Mouse (Mus musculus): Measurements from ENCODE around the gene Sfpq. TPM values are rescaled to one million over a fixed set of nuclear protein-coding genes. Genes with fewer than 3 reads are reported as not detected.
A peak's percentile ranks its signal among the peaks of the same experiment; 100 is the strongest.

Sfpq gene
- polyA plus RNA-seq, 1 experiment from 2014 or later, result 98.9 TPM

DNA sequence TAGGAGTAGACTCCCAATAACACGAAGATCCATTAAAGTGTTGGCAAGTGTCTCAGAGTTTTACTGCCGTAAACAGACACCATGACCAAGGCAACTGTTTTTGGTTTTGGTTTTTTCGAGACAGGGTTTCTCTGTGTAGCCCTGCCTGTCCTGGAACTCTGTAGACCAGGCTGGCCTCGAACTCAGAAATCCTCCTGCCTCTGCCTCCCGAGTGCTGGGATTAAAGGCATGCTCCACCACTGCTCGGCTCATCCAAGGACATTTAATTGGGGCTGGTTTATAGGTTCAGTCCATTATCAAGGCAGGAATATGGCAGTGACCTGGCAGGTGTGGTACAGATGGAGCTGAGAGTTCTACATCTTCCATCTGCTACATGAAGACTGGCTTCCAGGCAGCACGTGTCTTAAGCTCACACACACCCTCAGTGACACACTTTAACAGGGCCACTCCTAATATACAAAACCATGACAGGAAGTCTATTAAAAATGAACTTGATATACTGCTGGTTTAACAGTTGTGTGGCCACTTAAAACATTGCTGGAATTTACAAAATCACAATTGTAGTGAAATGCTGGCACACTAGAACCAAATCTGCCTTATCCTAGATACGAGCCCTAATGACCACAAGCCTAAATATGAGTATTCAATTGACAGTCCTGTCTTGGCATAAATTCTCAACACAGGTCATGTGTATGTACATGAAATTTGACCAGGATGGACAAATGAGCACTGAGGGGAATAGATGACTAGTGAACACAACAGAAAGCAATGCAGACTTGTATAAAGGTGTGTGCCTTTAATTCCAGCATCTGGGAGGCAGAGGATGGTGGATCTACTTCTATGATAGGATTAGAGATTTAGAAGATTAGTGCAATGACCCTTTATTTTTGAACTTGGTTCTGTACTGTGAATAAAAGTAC lies 17.0 kb downstream of the Sfpq start:
- Histone ChIP-seq H3K9me3 (no peaks in the 10 kb centered on the region), H3K4me1 (peaks cover 18% of the 10 kb centered on the region; the same call in 1 of the 2 replicates), H3K36me3 (peaks cover 78% of the 10 kb centered on the region), H3K27me3 (no peaks in the 10 kb centered on the region), H3K9ac (replicated peaks) (no peak overlapping the region), H3K4me3 (no peak overlapping the region), H3K27ac (replicated peaks) (no peak overlapping the region), H3K4me2 (replicated peaks) (no peak overlapping the region)
- 84% methylated on average over 8 of the region's 8 CpGs for WGBS
- ATAC-seq (replicated peaks), result no peak

DNA sequence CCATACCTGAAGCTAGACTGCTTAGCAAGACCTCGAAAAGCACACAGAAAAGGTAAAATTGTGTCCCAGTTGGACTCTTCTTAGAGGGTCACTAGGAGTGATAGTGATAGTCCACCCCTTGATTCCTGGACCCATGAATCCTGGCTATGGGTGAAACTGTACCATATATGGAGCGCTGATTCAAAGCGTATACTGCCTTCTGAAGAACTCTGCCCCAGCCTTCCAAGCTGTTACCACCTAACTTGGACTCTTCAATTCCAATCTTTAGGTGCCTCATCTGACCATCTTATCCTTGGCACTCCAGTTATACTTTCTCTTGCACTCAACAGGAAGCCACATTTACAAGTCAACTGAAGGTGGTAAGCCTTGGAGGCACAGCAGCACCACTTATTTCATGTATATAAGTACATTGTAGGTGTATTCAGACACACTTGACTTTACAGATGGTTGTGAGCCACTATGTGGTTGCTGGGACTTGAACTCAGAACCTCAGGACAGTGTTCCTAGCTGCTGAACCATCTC lies 17.8 kb downstream of the Sfpq start:
- H3K9me3 ChIP-seq, result no peaks in the 10 kb centered on the region
- H3K4me3 ChIP-seq, result no peak overlapping the region
- H3K4me2 ChIP-seq (replicated peaks), result no peak overlapping the region
- H3K27ac ChIP-seq (replicated peaks), result no peak overlapping the region
- H3K9ac ChIP-seq (replicated peaks), result no peak overlapping the region
- no peaks in the 10 kb centered on the region for H3K27me3 ChIP-seq
- ATAC-seq (replicated peaks), result no peak; the same call in 1 of the 2 replicates
- 96% methylated on average over 3 of the region's 3 CpGs for WGBS
- H3K36me3 ChIP-seq, result peaks cover 70% of the 10 kb centered on the region
- peaks cover 11% of the 10 kb centered on the region; the same call in 1 of the 2 replicates for H3K4me1 ChIP-seq

DNA sequence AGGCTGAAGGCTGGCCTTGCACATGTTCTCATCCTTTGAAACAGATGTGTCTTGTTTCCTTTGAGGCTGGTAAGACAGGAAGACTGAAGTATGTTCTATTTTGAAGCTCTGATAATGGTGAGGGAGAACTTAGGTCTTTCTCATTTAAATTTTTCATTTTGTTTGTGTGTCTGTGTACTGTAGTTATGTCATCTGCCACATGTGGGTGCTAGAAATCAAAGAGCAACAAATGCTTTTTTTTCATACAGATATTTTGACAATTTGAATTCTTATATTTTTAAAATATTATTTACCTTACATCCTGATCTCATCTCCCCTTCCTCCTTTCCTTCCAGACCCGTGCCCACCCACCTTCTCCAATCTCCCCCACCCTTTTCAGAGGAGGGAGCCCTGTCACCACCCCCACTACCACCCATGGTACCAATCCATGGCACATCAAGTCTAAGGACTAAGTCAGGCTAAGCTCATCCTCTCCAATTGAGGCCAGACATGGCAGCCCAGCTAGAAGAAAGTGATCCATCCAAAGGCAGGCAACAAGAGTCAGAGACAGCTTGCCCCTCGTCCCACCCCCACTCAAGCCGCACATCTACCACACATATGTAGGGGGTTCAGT lies 18.9 kb downstream of the Sfpq start:
- Histone ChIP-seq H3K4me1 (0 out of 2 replicates have a peak, but pooled peaks cover 2% of the 10 kb centered on the region), H3K9me3 (no peaks in the 10 kb centered on the region), H3K9ac (replicated peaks) (no peak overlapping the region), H3K27me3 (no peaks in the 10 kb centered on the region), H3K4me2 (replicated peaks) (no peak overlapping the region), H3K27ac (replicated peaks) (no peak overlapping the region), H3K36me3 (peaks cover 69% of the 10 kb centered on the region), H3K4me3 (no peak overlapping the region)
- ATAC-seq (replicated peaks), result no peak; the same call in 1 of the 2 replicates
- WGBS, result 82% methylated on average over 3 of the region's 3 CpGs

DNA sequence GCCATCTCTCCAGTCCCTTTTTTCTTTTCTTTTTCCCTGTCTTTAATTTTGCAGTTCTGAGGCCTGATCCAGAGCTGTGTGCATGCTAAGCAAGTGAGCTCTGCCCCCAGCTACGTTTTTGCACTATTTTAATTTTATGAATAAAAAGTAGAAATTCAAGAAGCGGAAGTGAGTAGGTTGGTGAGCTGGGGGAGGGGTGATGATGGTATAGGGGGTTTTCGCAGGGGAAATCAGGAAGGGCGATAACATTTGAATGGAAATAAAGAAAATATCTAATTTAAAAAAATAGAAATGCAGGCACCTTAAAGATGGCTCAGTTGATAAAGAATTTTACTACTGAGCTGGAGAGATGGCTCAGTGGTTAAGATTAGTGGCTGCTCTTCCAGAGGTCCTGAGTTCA lies 22.4 kb downstream of the Sfpq start:
- no peak overlapping the region for H3K4me2 ChIP-seq (replicated peaks)
- no peak overlapping the region for H3K4me3 ChIP-seq
- H3K36me3 ChIP-seq, result peaks cover 68% of the 10 kb centered on the region
- ATAC-seq (replicated peaks), result no peak
- 82% methylated on average over 4 of the region's 4 CpGs for WGBS
- no peaks in the 10 kb centered on the region for H3K4me1 ChIP-seq
- H3K9ac ChIP-seq (replicated peaks), result no peak overlapping the region
- H3K9me3 ChIP-seq, result no peaks in the 10 kb centered on the region
- no peaks in the 10 kb centered on the region for H3K27me3 ChIP-seq
- no peak overlapping the region for H3K27ac ChIP-seq (replicated peaks)

DNA sequence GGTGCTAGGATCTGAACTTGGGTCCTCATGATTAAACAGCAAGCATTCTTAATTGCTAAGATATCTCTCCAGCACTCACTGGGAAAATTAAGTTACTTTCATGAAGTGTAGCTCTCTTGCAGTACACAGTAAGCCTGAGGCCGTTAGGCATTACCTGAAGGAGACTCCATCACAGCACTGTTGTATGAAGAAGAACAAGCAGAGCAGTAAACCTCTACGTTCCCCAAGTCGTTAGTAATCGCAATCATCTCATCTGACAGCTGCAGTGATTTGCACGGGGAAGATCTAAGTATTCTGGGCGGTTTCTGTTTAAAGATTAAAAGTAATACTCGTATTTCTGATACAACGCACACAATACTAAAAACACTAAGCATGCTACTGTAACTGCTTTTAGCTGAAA lies 30.0 kb downstream of the Sfpq start:
- H3K36me3 ChIP-seq, result peaks cover 54% of the 10 kb centered on the region

DNA sequence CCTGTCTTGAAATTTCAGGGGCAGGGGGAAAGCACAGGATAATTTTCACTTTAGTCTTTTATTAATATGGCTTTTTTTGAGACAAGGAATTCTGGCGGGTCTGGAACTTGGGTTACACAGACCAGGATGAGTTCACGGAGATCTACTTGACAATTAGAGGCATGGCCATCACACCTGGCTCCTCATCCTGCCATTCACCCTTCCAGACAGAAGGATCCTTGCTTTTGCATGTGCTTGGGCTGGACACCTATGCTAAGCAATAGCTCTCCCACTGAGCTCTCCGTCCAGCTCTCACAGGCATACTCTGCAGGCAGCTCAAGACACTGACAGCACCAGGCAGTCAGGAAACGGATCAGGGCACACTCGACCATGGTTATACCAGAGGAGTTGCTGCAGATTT lies 31.9 kb downstream of the Sfpq start:
- H3K27ac ChIP-seq (replicated peaks), result no peak overlapping the region
- H3K9ac ChIP-seq (replicated peaks), result no peak overlapping the region
- H3K4me3 ChIP-seq, result no peak overlapping the region
- H3K36me3 ChIP-seq, result peaks cover 49% of the 10 kb centered on the region
- ATAC-seq (replicated peaks), result no peak
- 92% methylated on average over 5 of the region's 5 CpGs for WGBS
- H3K4me2 ChIP-seq (replicated peaks), result no peak overlapping the region
- no peaks in the 10 kb centered on the region for H3K27me3 ChIP-seq
- no peaks in the 10 kb centered on the region for H3K9me3 ChIP-seq
- H3K4me1 ChIP-seq, result no peaks in the 10 kb centered on the region

More for the DNA sequence above, 30.0 kb downstream of the Sfpq start:
- Histone ChIP-seq H3K9ac (replicated peaks) (no peak overlapping the region), H3K9me3 (no peaks in the 10 kb centered on the region), H3K4me2 (replicated peaks) (no peak overlapping the region), H3K4me3 (no peak overlapping the region), H3K27me3 (no peaks in the 10 kb centered on the region), H3K27ac (replicated peaks) (no peak overlapping the region), H3K4me1 (no peaks in the 10 kb centered on the region)
- WGBS, result 85% methylated on average over 8 of the region's 8 CpGs
- ATAC-seq (replicated peaks), result no peak

DNA sequence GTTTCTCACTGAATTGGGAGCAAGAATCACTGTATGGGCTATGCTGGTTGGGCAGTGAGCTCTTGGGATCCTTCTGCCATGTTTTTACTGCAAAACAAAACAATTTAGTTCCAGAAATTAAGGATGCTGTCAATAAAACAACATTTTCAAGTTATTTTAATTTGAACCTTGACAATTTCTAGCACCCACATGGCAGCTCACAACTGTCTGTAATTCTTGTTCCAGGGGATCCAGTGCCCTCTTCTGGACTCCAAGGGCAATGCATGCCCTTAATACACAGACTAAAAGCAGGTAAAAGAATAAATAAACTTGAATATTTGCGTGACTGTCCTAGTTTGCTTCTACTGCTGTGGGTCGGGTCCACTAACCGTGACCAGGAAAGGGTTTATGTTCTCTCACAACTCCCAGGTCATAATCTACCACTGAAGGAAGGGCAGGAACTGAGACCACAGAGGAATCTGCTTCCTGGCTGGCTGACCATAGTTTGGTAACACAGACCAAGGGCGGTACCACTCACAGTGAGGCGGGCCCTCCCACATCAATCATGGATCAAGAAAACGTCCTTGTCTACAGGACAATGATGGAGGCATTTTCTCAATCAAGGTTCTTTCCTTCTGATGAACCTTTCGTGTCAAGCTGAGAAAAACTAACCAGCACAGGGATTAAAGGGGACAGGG lies 33.5 kb downstream of the Sfpq start:
- Histone ChIP-seq H3K4me1 (peaks cover 1% of the 10 kb centered on the region; the same call in 1 of the 2 replicates), H3K36me3 (peaks cover 37% of the 10 kb centered on the region), H3K4me2 (replicated peaks) (no peak overlapping the region), H3K27me3 (no peaks in the 10 kb centered on the region), H3K4me3 (no peak overlapping the region), H3K9me3 (no peaks in the 10 kb centered on the region), H3K9ac (replicated peaks) (no peak overlapping the region), H3K27ac (replicated peaks) (no peak overlapping the region)
- ATAC-seq (replicated peaks), result no peak
- WGBS, result 78% methylated on average over 7 of the region's 7 CpGs

DNA sequence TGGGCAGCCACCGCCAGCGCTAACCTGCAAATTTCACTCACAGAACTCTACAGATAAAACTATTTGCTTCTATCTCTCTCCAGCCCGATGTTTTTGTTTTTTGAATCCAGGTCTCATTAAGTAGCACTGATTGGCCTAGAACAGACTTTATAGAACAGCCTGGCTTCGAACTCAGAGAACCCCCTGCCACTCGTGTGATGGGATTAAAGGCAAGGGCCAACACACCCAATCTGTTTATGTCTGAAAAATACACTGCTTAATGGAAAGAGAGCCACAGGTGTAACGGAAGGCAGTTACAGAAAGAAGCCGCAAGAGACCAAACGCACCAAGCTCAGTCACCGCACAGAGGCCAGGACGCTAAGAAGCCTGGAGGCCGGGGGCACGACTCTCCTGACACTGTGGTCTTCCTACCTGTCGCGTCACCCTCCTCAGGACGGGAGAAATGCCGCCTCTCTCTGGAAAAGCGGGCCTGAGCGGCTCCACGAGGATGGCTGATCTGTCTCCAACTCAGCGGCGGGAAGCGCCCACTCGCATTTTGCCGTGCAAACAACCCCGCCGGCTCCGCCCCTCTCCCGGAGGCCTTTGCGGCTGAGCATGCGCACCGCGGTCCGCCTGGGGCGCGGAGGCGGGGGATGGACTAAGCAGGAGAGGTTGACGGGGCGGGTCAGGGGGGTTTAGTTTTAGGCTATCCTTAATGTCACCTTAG lies 39.6 kb downstream of the Sfpq start, which contains the start of gene Zmym1:
Gene Zmym1, minus strand, starts transcription at position 568 of the 706 bp plus-strand sequence.
- WGBS, result 1% methylated on average over 38 of the region's 38 CpGs
- peak within 1 kb of the TSS; percentile 59 for H3K27ac ChIP-seq (replicated peaks)
- peak; percentile 89 for ATAC-seq (replicated peaks)

DNA sequence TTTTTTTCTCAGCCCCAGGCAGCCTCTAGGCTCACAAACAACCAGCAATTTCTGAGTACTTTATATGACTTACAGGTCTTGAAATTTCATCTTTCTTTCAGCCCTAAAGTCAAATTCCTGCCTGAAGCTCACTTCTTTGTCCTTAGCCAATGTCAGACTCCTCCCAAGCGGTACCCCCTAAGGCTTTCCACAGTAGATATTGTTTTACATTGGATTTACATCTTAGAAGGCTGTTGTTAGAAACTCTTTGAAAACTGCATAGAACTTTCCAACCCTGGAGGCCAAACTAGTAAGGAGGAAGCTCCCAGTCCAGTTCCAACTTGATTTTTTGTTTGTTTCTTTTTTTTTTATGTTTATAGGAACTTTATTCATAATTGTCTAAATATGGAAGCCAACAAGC lies 42.9 kb downstream of the Sfpq start:
- 55% methylated on average over 1 of the region's 1 CpGs for WGBS
- ATAC-seq (replicated peaks), result no peak
- no peaks in the 10 kb centered on the region for H3K27me3 ChIP-seq
- peaks cover 14% of the 10 kb centered on the region for H3K4me1 ChIP-seq
- H3K36me3 ChIP-seq, result no peaks in the 10 kb centered on the region
- H3K4me2 ChIP-seq (replicated peaks), result no peak overlapping the region
- H3K27ac ChIP-seq (replicated peaks), result no peak overlapping the region
- no peak overlapping the region for H3K4me3 ChIP-seq
- H3K9ac ChIP-seq (replicated peaks), result no peak overlapping the region
- no peaks in the 10 kb centered on the region for H3K9me3 ChIP-seq

More for the DNA sequence above, 39.6 kb downstream of the Sfpq start, which contains the start of gene Zmym1:
- H3K4me2 ChIP-seq (replicated peaks), result peak within 1 kb of the TSS; percentile 59
- H3K27me3 ChIP-seq, result no peaks in the 10 kb centered on the region
- peak within 1 kb of the TSS; percentile 78 for H3K4me3 ChIP-seq
- H3K9ac ChIP-seq (replicated peaks), result peak within 1 kb of the TSS; percentile 74
- peaks cover 12% of the 10 kb centered on the region for H3K36me3 ChIP-seq
- H3K9me3 ChIP-seq, result no peaks in the 10 kb centered on the region
- peaks cover 14% of the 10 kb centered on the region for H3K4me1 ChIP-seq

DNA sequence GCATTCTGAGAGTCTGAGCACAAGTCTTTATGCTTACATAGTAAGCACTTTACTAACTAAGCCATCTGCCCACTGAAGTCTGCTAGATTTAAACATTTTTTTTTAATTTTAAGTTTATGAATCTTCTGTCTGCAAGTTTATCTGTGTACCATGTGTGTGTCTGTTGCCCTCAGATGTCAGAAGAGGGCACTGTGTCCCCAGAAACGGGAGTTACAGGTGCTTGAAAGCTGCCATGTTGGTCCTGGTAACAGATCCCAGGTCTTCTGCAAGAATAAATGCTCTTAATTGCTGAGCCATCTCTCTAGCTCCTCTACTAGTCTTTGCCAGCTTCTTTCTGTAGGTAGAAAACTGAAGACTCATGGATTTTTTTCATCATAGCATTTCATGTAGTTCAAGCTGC lies 53.8 kb downstream of the Sfpq start:
- no peak overlapping the region for H3K4me3 ChIP-seq
- no peaks in the 10 kb centered on the region for H3K36me3 ChIP-seq
- no peak overlapping the region for H3K27ac ChIP-seq (replicated peaks)
- 68% methylated on average over 1 of the region's 1 CpGs for WGBS
- peaks cover 18% of the 10 kb centered on the region for H3K4me1 ChIP-seq
- H3K9me3 ChIP-seq, result no peaks in the 10 kb centered on the region
- H3K27me3 ChIP-seq, result no peaks in the 10 kb centered on the region
- no peak overlapping the region for H3K9ac ChIP-seq (replicated peaks)
- H3K4me2 ChIP-seq (replicated peaks), result no peak overlapping the region
- ATAC-seq (replicated peaks), result no peak

DNA sequence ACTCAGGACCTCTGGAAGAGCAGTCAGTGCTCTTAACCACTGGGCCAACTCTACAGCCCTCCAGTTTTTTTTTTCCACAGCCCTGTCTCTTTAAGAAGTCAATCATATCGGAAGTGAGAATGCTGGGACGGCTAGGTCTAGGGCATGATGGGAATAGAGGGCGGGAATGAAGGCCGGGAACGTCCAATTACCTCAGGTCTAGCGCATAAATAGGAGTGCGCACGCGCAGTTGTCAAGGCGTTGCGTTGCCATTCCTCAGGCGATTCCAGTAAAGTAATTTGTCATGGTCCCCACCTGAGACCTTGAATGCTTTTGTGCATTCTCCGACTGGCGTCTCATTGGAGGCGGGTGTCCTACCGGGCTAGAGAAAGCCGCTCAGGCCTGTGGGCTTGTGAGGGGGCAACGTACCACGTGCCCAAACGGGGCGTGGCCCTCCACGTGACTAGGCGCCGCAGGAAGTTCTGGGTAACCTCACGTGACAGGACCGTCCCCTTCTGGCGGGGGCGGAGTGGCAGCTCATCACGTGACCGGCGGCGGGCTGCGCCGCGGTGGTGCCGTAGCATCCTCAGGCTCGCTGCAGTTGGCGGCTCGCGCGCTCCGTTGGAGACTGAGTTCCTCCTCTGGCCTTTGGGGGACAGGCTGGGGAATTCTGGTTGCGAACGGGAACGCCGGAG lies 55.9 kb downstream of the Sfpq start, which contains the start of gene Zmym6:
Gene Zmym6, plus strand, starts transcription at position 509 of the 674 bp plus-strand sequence.
- Histone ChIP-seq H3K4me1 (peaks cover 20% of the 10 kb centered on the region), H3K9me3 (no peaks in the 10 kb centered on the region), H3K4me3 (peak within 1 kb of the TSS; percentile 74), H3K9ac (replicated peaks) (peak within 1 kb of the TSS; percentile 61), H3K36me3 (no peaks in the 10 kb centered on the region), H3K27ac (replicated peaks) (peak within 1 kb of the TSS; percentile 95), H3K4me2 (replicated peaks) (peak within 1 kb of the TSS; percentile 60), H3K27me3 (no peaks in the 10 kb centered on the region)
- peak; percentile 99 for ATAC-seq (replicated peaks)
- WGBS, result under 1% methylated on average over 45 of the region's 46 CpGs

All from forebrain, embryonic 15.5 days (tissue).